Mouse (Mus musculus): Measurements from ENCODE around the gene Gm21970. TPM values are rescaled to one million over a fixed set of nuclear protein-coding genes. Genes with fewer than 3 reads are reported as not detected.

The Gm21970 gene
- polyA plus RNA-seq, 1 experiment from 2014 or later = not detected

GRCm38 (mm10) chr16:91394826-91395410 is 3.4 kb downstream of the Gm21970 start:
- Histone ChIP-seq H3K4me1 (ENCODE audit: insufficient read depth, low read depth, low read length) (no peaks in the 10 kb centered on the region), H3K9me3 (ENCODE audit: low read length) (no peaks in the 10 kb centered on the region), H3K9ac (replicated peaks; ENCODE audit: low read depth) (no peak overlapping the region), H3K27me3 (replicated peaks; ENCODE audit: insufficient read depth, low read length) (no peaks in the 10 kb centered on the region), H3K36me3 (ENCODE audit: insufficient read depth, low read length) (peaks cover 31% of the 10 kb centered on the region), H3K27ac (ENCODE audit: low read length) (no peak overlapping the region), H3K4me3 (ENCODE audit: low read depth, low read length) (no peak overlapping the region), H3K4me2 (replicated peaks; ENCODE audit: low read depth, low read length) (no peak overlapping the region)
- DNase-seq (ENCODE audit: low spot score) (no peak), ATAC-seq (no peak)
- 43% methylated on average over 4 of the region's 4 CpGs for WGBS
- TF ChIP-seq CTCF (IDR thresholded peaks at IDR 0.05) (no peak), EP300 (IDR thresholded peaks at IDR 0.05) (no peak)

GRCm38 (mm10) chr16:91395633-91396392 is 4.3 kb downstream of the Gm21970 start:
- no peak overlapping the region for H3K9ac ChIP-seq (replicated peaks; ENCODE audit: low read depth)
- no peaks in the 10 kb centered on the region for H3K9me3 ChIP-seq (ENCODE audit: low read length)
- H3K36me3 ChIP-seq (ENCODE audit: insufficient read depth, low read length) = peaks cover 35% of the 10 kb centered on the region
- H3K27ac ChIP-seq (ENCODE audit: low read length) = no peak overlapping the region
- H3K4me2 ChIP-seq (replicated peaks; ENCODE audit: low read depth, low read length) = no peak overlapping the region
- TF ChIP-seq CTCF (IDR thresholded peaks at IDR 0.05) (no peak), EP300 (IDR thresholded peaks at IDR 0.05) (no peak)
- H3K4me3 ChIP-seq (ENCODE audit: low read depth, low read length) = no peak overlapping the region
- WGBS = 69% methylated on average over 8 of the region's 8 CpGs
- no peak for ATAC-seq
- no peaks in the 10 kb centered on the region for H3K4me1 ChIP-seq (ENCODE audit: insufficient read depth, low read depth, low read length)
- no peaks in the 10 kb centered on the region for H3K27me3 ChIP-seq (replicated peaks; ENCODE audit: insufficient read depth, low read length)
- no peak for DNase-seq (ENCODE audit: low spot score)

GRCm38 (mm10) chr16:91396844-91397537 is 5.5 kb downstream of the Gm21970 start:
- 68% methylated on average over 10 of the region's 10 CpGs for WGBS
- ATAC-seq = no peak
- no peak overlapping the region for H3K4me2 ChIP-seq (replicated peaks; ENCODE audit: low read depth, low read length)

GRCm38 (mm10) chr16:91398030-91398429 is 6.5 kb downstream of the Gm21970 start:
- DNase-seq (ENCODE audit: low spot score) (no peak), ATAC-seq (no peak; the same call in 1 of the 2 replicates)
- no peaks in the 10 kb centered on the region for H3K9me3 ChIP-seq (ENCODE audit: low read length)
- no peak overlapping the region for H3K27ac ChIP-seq (ENCODE audit: low read length)
- WGBS = 89% methylated on average over 12 of the region's 12 CpGs
- TF ChIP-seq EP300 (IDR thresholded peaks at IDR 0.05) (no peak), CTCF (IDR thresholded peaks at IDR 0.05) (no peak)
- no peaks in the 10 kb centered on the region for H3K4me1 ChIP-seq (ENCODE audit: insufficient read depth, low read depth, low read length)
- H3K4me3 ChIP-seq (ENCODE audit: low read depth, low read length) = no peak overlapping the region
- no peak overlapping the region for H3K9ac ChIP-seq (replicated peaks; ENCODE audit: low read depth)
- no peaks in the 10 kb centered on the region for H3K27me3 ChIP-seq (replicated peaks; ENCODE audit: insufficient read depth, low read length)
- no peak overlapping the region for H3K4me2 ChIP-seq (replicated peaks; ENCODE audit: low read depth, low read length)
- peaks cover 25% of the 10 kb centered on the region for H3K36me3 ChIP-seq (ENCODE audit: insufficient read depth, low read length)

More at GRCm38 (mm10) chr16:91396844-91397537, 5.5 kb downstream of the Gm21970 start:
- TF ChIP-seq EP300 (IDR thresholded peaks at IDR 0.05) = no peak
- peaks cover 34% of the 10 kb centered on the region for H3K36me3 ChIP-seq (ENCODE audit: insufficient read depth, low read length)
- H3K9me3 ChIP-seq (ENCODE audit: low read length) = no peaks in the 10 kb centered on the region
- H3K4me3 ChIP-seq (ENCODE audit: low read depth, low read length) = no peak overlapping the region
- no peaks in the 10 kb centered on the region for H3K4me1 ChIP-seq (ENCODE audit: insufficient read depth, low read depth, low read length)
- H3K27me3 ChIP-seq (replicated peaks; ENCODE audit: insufficient read depth, low read length) = no peaks in the 10 kb centered on the region
- DNase-seq (ENCODE audit: low spot score) = no peak
- H3K27ac ChIP-seq (ENCODE audit: low read length) = no peak overlapping the region
- no peak overlapping the region for H3K9ac ChIP-seq (replicated peaks; ENCODE audit: low read depth)

- WGBS = 94% methylated on average over 7 of the region's 7 CpGs
- TF ChIP-seq EP300 (IDR thresholded peaks at IDR 0.05) = no peak
- no peak for TF ChIP-seq CTCF (IDR thresholded peaks at IDR 0.05)
- no peak overlapping the region for H3K27ac ChIP-seq (ENCODE audit: low read length)
- H3K9ac ChIP-seq (replicated peaks; ENCODE audit: low read depth) = no peak overlapping the region
- H3K4me1 ChIP-seq (ENCODE audit: insufficient read depth, low read depth, low read length) = no peaks in the 10 kb centered on the region
- H3K36me3 ChIP-seq (ENCODE audit: insufficient read depth, low read length) = peaks cover 20% of the 10 kb centered on the region
- H3K4me2 ChIP-seq (replicated peaks; ENCODE audit: low read depth, low read length) = no peak overlapping the region
- DNase-seq (ENCODE audit: low spot score) (no peak), ATAC-seq (no peak)
- H3K9me3 ChIP-seq (ENCODE audit: low read length) = no peaks in the 10 kb centered on the region
- no peaks in the 10 kb centered on the region for H3K27me3 ChIP-seq (replicated peaks; ENCODE audit: insufficient read depth, low read length)
- no peak overlapping the region for H3K4me3 ChIP-seq (ENCODE audit: low read depth, low read length)
Observed at GRCm38 (mm10) chr16:91398944-91399343, 7.4 kb downstream of the Gm21970 start.

- ATAC-seq = no peak
Observed at GRCm38 (mm10) chr16:91401569-91402165, 10.1 kb downstream of the Gm21970 start.

More at GRCm38 (mm10) chr16:91401569-91402165, 10.1 kb downstream of the Gm21970 start:
- no peak for DNase-seq (ENCODE audit: low spot score)
- TF ChIP-seq CTCF (IDR thresholded peaks at IDR 0.05) (no peak), EP300 (IDR thresholded peaks at IDR 0.05) (no peak)
- H3K27me3 ChIP-seq (replicated peaks; ENCODE audit: insufficient read depth, low read length) = no peaks in the 10 kb centered on the region
- no peak overlapping the region for H3K4me3 ChIP-seq (ENCODE audit: low read depth, low read length)
- peaks cover 15% of the 10 kb centered on the region; the same call in 1 of the 2 replicates for H3K36me3 ChIP-seq (ENCODE audit: insufficient read depth, low read length)
- WGBS = 70% methylated on average over 6 of the region's 6 CpGs
- H3K4me2 ChIP-seq (replicated peaks; ENCODE audit: low read depth, low read length) = no peak overlapping the region
- no peak overlapping the region for H3K9ac ChIP-seq (replicated peaks; ENCODE audit: low read depth)
- no peaks in the 10 kb centered on the region for H3K9me3 ChIP-seq (ENCODE audit: low read length)
- no peaks in the 10 kb centered on the region; the same call in 1 of the 2 replicates for H3K4me1 ChIP-seq (ENCODE audit: insufficient read depth, low read depth, low read length)
- H3K27ac ChIP-seq (ENCODE audit: low read length) = no peak overlapping the region

All from lung, postnatal 0 days (tissue).